Mouse (Mus musculus) forebrain, embryonic 10.5 days (tissue): Measurements from ENCODE around the gene Tmprss11g. TPM values are rescaled to one million over a fixed set of nuclear protein-coding genes. Genes with fewer than 3 reads are reported as not detected.

Source experiments
- DNase-seq: peaks from one replicate; pipeline ENCODE4 v3.0.0-alpha.2; 2017; ENCODE audit warnings: low spot score; ENCODE audit errors: extremely low spot score
- H3K27ac ChIP-seq: fragments of 300-500 bp; sonication (generic); 2 replicates; pipeline ENCODE4 v1.5.1; 2016; ENCODE audit warnings: mild to moderate bottlenecking
- H3K27me3 ChIP-seq: fragments of 300-500 bp; sonication (generic); 2 replicates; pipeline ENCODE4 v1.6.1; 2016; ENCODE audit warnings: mild to moderate bottlenecking; ENCODE audit not compliant: poor library complexity, severe bottlenecking
- H3K36me3 ChIP-seq: fragments of 300-500 bp; sonication (generic); replicated peaks from 2 replicates; pipeline ENCODE4 v1.6.1; 2016; ENCODE audit warnings: mild to moderate bottlenecking, moderate library complexity
- H3K4me1 ChIP-seq: fragments of 300-500 bp; sonication (generic); 2 replicates; pipeline ENCODE4 v1.6.1; 2016
- H3K4me3 ChIP-seq: fragments of 300-500 bp; sonication (generic); 2 replicates; pipeline ENCODE4 v1.5.1; 2016; ENCODE audit warnings: mild to moderate bottlenecking, moderate library complexity
- H3K9me3 ChIP-seq: fragments of 300-500 bp; sonication (generic); 2 replicates; pipeline ENCODE4 v1.6.1; 2016; ENCODE audit warnings: mild to moderate bottlenecking, moderate library complexity
- WGBS: fragments of 180-500 bp; shearing (Covaris S2); methylation state at CpG from one replicate; pipeline ENCODE4 v1.1.7; 2016; 5-methylcytosine and 5-hydroxymethylcytosine counted together
- polyA plus RNA-seq: library from polyadenylated mRNA; unstranded; fragments of >200 nt; fragmentation: Nextera tagmentation; extraction: Ambion mirVana; gene quantifications from 2 replicates; pipeline ENCODE4 v1.2.1, GENCODE M21; 2016

The Tmprss11g gene
- not detected in 2 replicates for polyA plus RNA-seq

- Histone ChIP-seq H3K36me3 (no peaks in the 10 kb centered on the region), H3K27ac (no peak within 1 kb of the TSS), H3K4me1 (no peaks in the 10 kb centered on the region), H3K27me3 (no peaks in the 10 kb centered on the region), H3K4me3 (no peak within 1 kb of the TSS), H3K9me3 (no peaks in the 10 kb centered on the region)
- no peak for DNase-seq
- 84% methylated on average over 9 of the region's 9 CpGs for WGBS
Measured at GRCm38 (mm10) chr5:86518500-86518899, at the start of gene Tmprss11g. Gene Tmprss11g (minus strand): TSS chr5:86518600.

- DNase-seq: no peak
- H3K4me3 ChIP-seq: no peak overlapping the region
- no peaks in the 10 kb centered on the region for H3K36me3 ChIP-seq
- WGBS: 100% methylated on average over 2 of the region's 2 CpGs
- no peaks in the 10 kb centered on the region for H3K9me3 ChIP-seq
- H3K27ac ChIP-seq: no peak overlapping the region
- H3K4me1 ChIP-seq: no peaks in the 10 kb centered on the region
- H3K27me3 ChIP-seq: no peaks in the 10 kb centered on the region
Measured at GRCm38 (mm10) chr5:86546693-86547092, 28.3 kb upstream of the Tmprss11g start.

GRCm38 (mm10) chr5:86540601-86541000, 22.2 kb upstream of the Tmprss11g start:
- Histone ChIP-seq H3K27ac (no peak overlapping the region), H3K4me3 (no peak overlapping the region), H3K4me1 (no peaks in the 10 kb centered on the region), H3K36me3 (no peaks in the 10 kb centered on the region), H3K27me3 (no peaks in the 10 kb centered on the region), H3K9me3 (no peaks in the 10 kb centered on the region)
- no peak for DNase-seq
- WGBS: 91% methylated on average over 3 of the region's 3 CpGs

- WGBS: 81% methylated on average over 2 of the region's 2 CpGs
Measured at GRCm38 (mm10) chr5:86528725-86529124, 10.3 kb upstream of the Tmprss11g start.

GRCm38 (mm10) chr5:86511538-86511937, 6.9 kb downstream of the Tmprss11g start:
- no peaks in the 10 kb centered on the region for H3K9me3 ChIP-seq
- 43% methylated on average over 5 of the region's 5 CpGs for WGBS
- no peaks in the 10 kb centered on the region for H3K4me1 ChIP-seq
- H3K27me3 ChIP-seq: no peaks in the 10 kb centered on the region
- no peak overlapping the region for H3K4me3 ChIP-seq
- H3K36me3 ChIP-seq: no peaks in the 10 kb centered on the region
- H3K27ac ChIP-seq: no peak overlapping the region
- DNase-seq: no peak

More at GRCm38 (mm10) chr5:86528725-86529124, 10.3 kb upstream of the Tmprss11g start:
- DNase-seq: no peak
- H3K4me3 ChIP-seq: no peak overlapping the region
- no peaks in the 10 kb centered on the region for H3K9me3 ChIP-seq
- H3K27me3 ChIP-seq: no peaks in the 10 kb centered on the region
- H3K36me3 ChIP-seq: no peaks in the 10 kb centered on the region
- no peaks in the 10 kb centered on the region for H3K4me1 ChIP-seq
- H3K27ac ChIP-seq: no peak overlapping the region

GRCm38 (mm10) chr5:86493453-86493852, 24.9 kb downstream of the Tmprss11g start:
- Histone ChIP-seq H3K9me3 (no peaks in the 10 kb centered on the region), H3K4me3 (no peak overlapping the region), H3K4me1 (no peaks in the 10 kb centered on the region), H3K27me3 (no peaks in the 10 kb centered on the region), H3K27ac (no peak overlapping the region), H3K36me3 (no peaks in the 10 kb centered on the region)
- 83% methylated on average over 1 of the region's 1 CpGs for WGBS
- no peak for DNase-seq

- 77% methylated on average over 2 of the region's 2 CpGs for WGBS
- Histone ChIP-seq H3K27me3 (no peaks in the 10 kb centered on the region), H3K4me1 (no peaks in the 10 kb centered on the region), H3K36me3 (no peaks in the 10 kb centered on the region), H3K9me3 (no peaks in the 10 kb centered on the region), H3K4me3 (no peak overlapping the region), H3K27ac (no peak overlapping the region)
- DNase-seq: no peak
Measured at GRCm38 (mm10) chr5:86482562-86482961, 35.8 kb downstream of the Tmprss11g start.

- 86% methylated on average over 1 of the region's 1 CpGs for WGBS
- DNase-seq: no peak
Measured at GRCm38 (mm10) chr5:86482031-86482430, 36.4 kb downstream of the Tmprss11g start.

GRCm38 (mm10) chr5:86473859-86474258, 44.5 kb downstream of the Tmprss11g start:
- no peak for DNase-seq
- Histone ChIP-seq H3K36me3 (no peaks in the 10 kb centered on the region), H3K27me3 (no peaks in the 10 kb centered on the region), H3K27ac (no peak overlapping the region), H3K9me3 (no peaks in the 10 kb centered on the region), H3K4me3 (no peak overlapping the region), H3K4me1 (no peaks in the 10 kb centered on the region)
- 85% methylated on average over 9 of the region's 9 CpGs for WGBS

More at GRCm38 (mm10) chr5:86482031-86482430, 36.4 kb downstream of the Tmprss11g start:
- H3K27ac ChIP-seq: no peak overlapping the region
- no peaks in the 10 kb centered on the region for H3K27me3 ChIP-seq
- H3K4me3 ChIP-seq: no peak overlapping the region
- H3K9me3 ChIP-seq: no peaks in the 10 kb centered on the region
- H3K36me3 ChIP-seq: no peaks in the 10 kb centered on the region
- H3K4me1 ChIP-seq: no peaks in the 10 kb centered on the region

- Histone ChIP-seq H3K27me3 (no peaks in the 10 kb centered on the region), H3K27ac (no peak within 1 kb of the TSS), H3K4me1 (no peaks in the 10 kb centered on the region), H3K4me3 (no peak within 1 kb of the TSS), H3K36me3 (no peaks in the 10 kb centered on the region), H3K9me3 (no peaks in the 10 kb centered on the region)
- DNase-seq: no peak
- 76% methylated on average over 4 of the region's 4 CpGs for WGBS
Measured at GRCm38 (mm10) chr5:86468890-86469289, 49.5 kb downstream of the Tmprss11g start, which contains the start of gene Tmprss11a. Gene Tmprss11a (minus strand): TSS chr5:86468990.

- 72% methylated on average over 2 of the region's 2 CpGs for WGBS
- Histone ChIP-seq H3K4me3 (no peak overlapping the region), H3K36me3 (no peaks in the 10 kb centered on the region), H3K27me3 (no peaks in the 10 kb centered on the region), H3K4me1 (no peaks in the 10 kb centered on the region), H3K9me3 (no peaks in the 10 kb centered on the region), H3K27ac (no peak overlapping the region)
- no peak for DNase-seq
Measured at GRCm38 (mm10) chr5:86439306-86439705, 79.1 kb downstream of the Tmprss11g start.

- H3K27me3 ChIP-seq: no peaks in the 10 kb centered on the region
- H3K9me3 ChIP-seq: no peaks in the 10 kb centered on the region
- H3K4me3 ChIP-seq: no peak overlapping the region
- H3K27ac ChIP-seq: no peak overlapping the region
- no peak for DNase-seq
- no peaks in the 10 kb centered on the region for H3K36me3 ChIP-seq
- H3K4me1 ChIP-seq: no peaks in the 10 kb centered on the region
Measured at GRCm38 (mm10) chr5:86438548-86438947, 79.9 kb downstream of the Tmprss11g start.
